Mouse (Mus musculus): Measurements from ENCODE around the gene Tulp2.

DNA sequence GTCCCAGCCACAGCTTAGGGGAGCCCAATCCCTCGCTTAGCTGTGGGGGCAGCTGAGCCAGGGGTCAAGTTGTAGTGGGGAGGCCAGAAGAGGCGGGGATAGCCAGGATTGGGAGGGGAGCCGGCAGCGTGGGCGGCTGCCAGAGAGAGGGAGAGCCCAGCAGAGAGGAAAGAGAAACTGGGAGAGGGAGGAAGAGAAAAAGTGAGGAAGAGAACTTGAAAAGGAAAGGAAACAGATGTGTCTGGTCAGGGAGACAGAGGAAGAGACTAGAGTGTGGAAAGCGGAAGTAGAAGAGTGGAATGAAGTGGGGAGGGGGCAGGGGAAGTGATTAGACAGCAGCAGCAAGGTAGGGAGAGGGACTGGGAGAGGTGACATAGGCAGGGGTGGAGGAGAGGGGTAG is 47.8 kb downstream of the Tulp2 start:
- no peak for TF ChIP-seq POLR2A (IDR thresholded peaks at IDR 0.05; ENCODE audit: low read depth, low read length)
- no peak for TF ChIP-seq CTCF (conservative IDR thresholded peaks at IDR 0.05; ENCODE audit: insufficient read depth, insufficient read length, low read depth, low read length)
